In genomic region chrX:16910211-16911095, GRCm38 (mm10) we compare ENCODE assay signal across 10 mouse cellular contexts. TPM values are rescaled to one million over a fixed set of nuclear protein-coding genes. Genes with fewer than 3 reads are reported as not detected.
DNase-seq lines count a peak whose midpoint lies in the region; ATAC-seq and TF ChIP-seq lines count a peak whose summit lies in the region.
"Had no signal": no experiment of that assay in that cellular context is flagged by ENCODE, and none has a peak within 500 bp of the region (broad histone marks: within the 10 kb centered on the region; RNA-seq: fewer than 3 reads in every experiment).

No protein-coding gene starts in this region.

- peak overlapping the region; percentile 58 for H3K4me2 ChIP-seq in lung, embryonic 14.5 days
- peak overlapping the region; percentile 42 for H3K4me2 ChIP-seq in intestine, embryonic 15.5 days (replicated peaks)

- DNase-seq in lung, embryonic 14.5 days: peak; percentile 43
- DNase-seq in lung, postnatal 25 days (ENCODE audit: low spot score): no peak
- peak; percentile 2 for DNase-seq in embryo, embryonic 9.5 days (ENCODE audit: extremely low spot score)
- peak; percentile 41 for DNase-seq in retina, postnatal 1 day
- DNase-seq in gastrocnemius, adult 8-10 months (ENCODE audit: low spot score in 2 of 2): no peak
- DNase-seq in gastrocnemius, postnatal 25 days: no peak
- DNase-seq in urinary bladder, postnatal 4 days (ENCODE audit: low spot score in 2 of 2): no peak

- no peak for TF ChIP-seq CTCF in lung, embryonic 14.5 days (IDR thresholded peaks at IDR 0.05; ENCODE audit: low read depth)

- no peak overlapping the region for H3K27ac ChIP-seq in lung, embryonic 14.5 days (ENCODE audit: low read depth)
- no peak overlapping the region for H3K27ac ChIP-seq in intestine, embryonic 15.5 days

- H3K36me3 ChIP-seq in lung, embryonic 14.5 days (ENCODE audit: insufficient read depth): no peaks in the 10 kb centered on the region
- H3K36me3 ChIP-seq in intestine, embryonic 15.5 days: no peaks in the 10 kb centered on the region

- H3K9me3 ChIP-seq in lung, embryonic 14.5 days (ENCODE audit: low read depth, low read length): no peaks in the 10 kb centered on the region
- no peaks in the 10 kb centered on the region for H3K9me3 ChIP-seq in intestine, embryonic 15.5 days

- no peaks in the 10 kb centered on the region for H3K27me3 ChIP-seq in lung, embryonic 14.5 days (ENCODE audit: insufficient read depth, low read length)
- no peaks in the 10 kb centered on the region for H3K27me3 ChIP-seq in intestine, embryonic 15.5 days (replicated peaks)

- WGBS in lung, embryonic 14.5 days: 18% methylated on average over 18 of the region's 18 CpGs
- 26% methylated on average over 18 of the region's 18 CpGs for WGBS in intestine, embryonic 15.5 days

- peak overlapping the region; percentile 34 for H3K9ac ChIP-seq in lung, embryonic 14.5 days
- no peak overlapping the region for H3K9ac ChIP-seq in intestine, embryonic 15.5 days

- no peaks in the 10 kb centered on the region for H3K4me1 ChIP-seq in lung, embryonic 14.5 days (ENCODE audit: insufficient read depth)
- no peaks in the 10 kb centered on the region for H3K4me1 ChIP-seq in intestine, embryonic 15.5 days (replicated peaks)

- ATAC-seq in lung, embryonic 14.5 days (ENCODE audit: insufficient read depth): peak; percentile 80
- no peak for ATAC-seq in intestine, embryonic 15.5 days
- ATAC-seq: Patski had no signal

- peak overlapping the region; percentile 33 for H3K4me3 ChIP-seq in lung, embryonic 14.5 days (ENCODE audit: low read depth, low read length)
- H3K4me3 ChIP-seq in intestine, embryonic 15.5 days (replicated peaks): no peak overlapping the region

RNA-seq across cellular contexts. Expression of gene Ndp, which starts 1.1 kb away (rescaled TPM):
- polyA plus RNA-seq in lung, embryonic 14.5 days (2014; fragmentation: Nextera tagmentation; extraction: Ambion mirVana): 7.2 and 7.7 TPM in 2 replicates
- 0.16 and 0.30 TPM in 2 replicates for polyA plus RNA-seq in intestine, embryonic 15.5 days (2015; fragmentation: Nextera tagmentation; extraction: Ambion mirVana)
- total RNA-seq in gastrocnemius, adult 8-10 months (2022): not detected
- under 1 TPM; 0.13 TPM for total RNA-seq in gastrocnemius, postnatal 25 days (2021)
- total RNA-seq: neutrophil, adult 5-6 weeks had no signal
- polyA plus RNA-seq: Patski had no signal

Comparison
In these comparisons a context has a peak if more than half of its experiments do, and no peak if none do; other contexts are left out.
1. DNase-seq: peak in lung, embryonic 14.5 days (single experiment), embryo, embryonic 9.5 days (single experiment) and retina, postnatal 1 day (single experiment); none in lung, postnatal 25 days (single experiment), gastrocnemius, adult 8-10 months (0 of 2), gastrocnemius, postnatal 25 days (single experiment) and urinary bladder, postnatal 4 days (0 of 2).